Mouse (Mus musculus) hindbrain, embryonic 15.5 days (tissue): ENCODE measurements around the gene Dync1li1. TPM values are rescaled to one million over a fixed set of nuclear protein-coding genes. Genes with fewer than 3 reads are reported as not detected.

Experiments used
- ATAC-seq: fragments of 200-750 bp; cut with Nextera tagmentation; 2 replicates; pipeline ENCODE4 v1.8.0; 2017; ENCODE audit warnings: low read depth, moderate number of reproducible peaks, moderate TSS enrichment; ENCODE audit not compliant: low FRiP score
- H3K27ac ChIP-seq: fragments of 300-500 bp; sonication (generic); replicated peaks from 2 replicates; pipeline ENCODE4 v1.5.1; 2015; ENCODE audit warnings: mild to moderate bottlenecking, inconsistent platforms
- H3K27me3 ChIP-seq: fragments of 300-500 bp; sonication (generic); 2 replicates; pipeline ENCODE4 v1.6.1; 2015; ENCODE audit warnings: control low read depth, inconsistent platforms
- H3K36me3 ChIP-seq: fragments of 300-500 bp; sonication (generic); 2 replicates; pipeline ENCODE4 v1.6.1; 2015; ENCODE audit warnings: control low read depth, inconsistent platforms
- H3K4me1 ChIP-seq: fragments of 300-500 bp; sonication (generic); replicated peaks from 2 replicates; pipeline ENCODE4 v1.6.1; 2015; ENCODE audit warnings: control low read depth, inconsistent platforms
- H3K4me2 ChIP-seq: fragments of 300-500 bp; sonication (generic); 2 replicates; pipeline ENCODE4 v1.6.1; 2015; ENCODE audit warnings: moderate library complexity, mild to moderate bottlenecking, inconsistent platforms
- H3K4me3 ChIP-seq: fragments of 300-500 bp; sonication (generic); 2 replicates; pipeline ENCODE4 v1.5.1; 2015; ENCODE audit warnings: mild to moderate bottlenecking, inconsistent platforms
- H3K9ac ChIP-seq: fragments of 300-500 bp; sonication (generic); 2 replicates; pipeline ENCODE4 v1.6.1; 2015; ENCODE audit warnings: inconsistent platforms
- H3K9me3 ChIP-seq: fragments of 300-500 bp; sonication (generic); 2 replicates; pipeline ENCODE4 v1.6.1; 2016; ENCODE audit warnings: control low read depth, inconsistent platforms
- WGBS: fragments of 180-500 bp; shearing (Covaris S2); methylation state at CpG from one replicate; pipeline ENCODE4 v1.1.7; 2015; 5-methylcytosine and 5-hydroxymethylcytosine counted together
- polyA plus RNA-seq: library from polyadenylated mRNA; unstranded; fragments of >200 nt; fragmentation: Nextera tagmentation; extraction: Ambion mirVana; gene quantifications from 2 replicates; pipeline ENCODE4 v1.2.1, GENCODE M21; 2015

The Dync1li1 gene
- polyA plus RNA-seq, 1 experiment from 2014 or later: 139 TPM

DNA sequence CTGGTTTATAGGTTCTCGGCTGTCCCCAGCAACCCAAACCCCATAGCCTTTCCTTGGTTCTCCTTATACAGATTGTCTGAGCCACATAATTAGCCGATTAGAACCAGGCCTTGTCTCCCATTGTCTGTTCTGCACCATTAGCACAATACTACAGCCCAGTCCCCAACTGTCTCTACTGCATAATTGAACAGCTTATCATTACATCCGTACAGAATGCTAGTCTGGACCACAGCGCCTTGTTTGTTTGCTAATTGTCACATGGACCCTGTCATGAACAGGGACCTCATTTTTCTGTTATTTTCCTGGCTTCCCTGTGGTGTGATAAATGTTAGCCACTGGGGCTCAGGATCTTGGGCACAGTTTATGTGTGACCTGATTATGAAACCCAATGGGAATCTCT is 71.3 kb downstream of the Dync1li1 start:
- Histone ChIP-seq H3K4me2 (no peak overlapping the region), H3K9ac (no peak overlapping the region), H3K27me3 (peaks cover 1% of the 10 kb centered on the region; the same call in 1 of the 2 replicates), H3K4me1 (no peaks in the 10 kb centered on the region), H3K36me3 (no peaks in the 10 kb centered on the region), H3K4me3 (no peak overlapping the region), H3K27ac (no peak overlapping the region), H3K9me3 (no peaks in the 10 kb centered on the region)
- ATAC-seq: no peak
- 52% methylated on average over 4 of the region's 4 CpGs for WGBS

GRCm38 (mm10) chr9:114760353-114760752 is 71.8 kb downstream of the Dync1li1 start:
- Histone ChIP-seq H3K4me2 (no peak overlapping the region), H3K36me3 (no peaks in the 10 kb centered on the region), H3K27ac (no peak overlapping the region), H3K9ac (no peak overlapping the region), H3K4me1 (no peaks in the 10 kb centered on the region), H3K9me3 (no peaks in the 10 kb centered on the region), H3K27me3 (peaks cover 4% of the 10 kb centered on the region; the same call in 1 of the 2 replicates), H3K4me3 (no peak overlapping the region)
- ATAC-seq: no peak
- WGBS: 89% methylated on average over 5 of the region's 5 CpGs

DNA sequence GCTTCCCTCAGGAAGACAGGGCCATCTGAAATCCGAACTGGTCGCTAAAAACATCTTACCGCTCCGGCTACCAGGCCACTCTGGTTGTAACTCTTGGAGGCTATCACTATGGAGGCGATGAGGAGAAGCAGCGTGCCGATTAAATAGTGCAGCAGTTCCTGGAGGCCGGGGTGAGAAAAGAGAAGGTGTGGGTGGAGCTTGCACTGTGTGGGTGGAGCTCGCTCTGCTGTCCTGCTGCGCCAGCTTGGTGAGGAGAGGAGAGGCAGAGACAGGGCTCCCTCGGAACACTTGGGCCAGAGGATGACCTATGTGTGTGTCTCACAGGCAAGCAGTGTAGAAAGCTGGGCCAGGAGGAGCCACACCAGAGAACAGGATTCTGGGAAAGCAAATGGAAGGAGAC is 73.3 kb downstream of the Dync1li1 start:
- peaks cover 4% of the 10 kb centered on the region; the same call in 1 of the 2 replicates for H3K27me3 ChIP-seq
- no peak for ATAC-seq
- H3K27ac ChIP-seq: no peak overlapping the region
- no peak overlapping the region for H3K4me3 ChIP-seq
- no peaks in the 10 kb centered on the region for H3K36me3 ChIP-seq
- H3K4me2 ChIP-seq: no peak overlapping the region
- H3K9ac ChIP-seq: no peak overlapping the region
- 77% methylated on average over 11 of the region's 11 CpGs for WGBS
- peaks cover 3% of the 10 kb centered on the region; the same call in 1 of the 2 replicates for H3K4me1 ChIP-seq
- no peaks in the 10 kb centered on the region for H3K9me3 ChIP-seq

DNA sequence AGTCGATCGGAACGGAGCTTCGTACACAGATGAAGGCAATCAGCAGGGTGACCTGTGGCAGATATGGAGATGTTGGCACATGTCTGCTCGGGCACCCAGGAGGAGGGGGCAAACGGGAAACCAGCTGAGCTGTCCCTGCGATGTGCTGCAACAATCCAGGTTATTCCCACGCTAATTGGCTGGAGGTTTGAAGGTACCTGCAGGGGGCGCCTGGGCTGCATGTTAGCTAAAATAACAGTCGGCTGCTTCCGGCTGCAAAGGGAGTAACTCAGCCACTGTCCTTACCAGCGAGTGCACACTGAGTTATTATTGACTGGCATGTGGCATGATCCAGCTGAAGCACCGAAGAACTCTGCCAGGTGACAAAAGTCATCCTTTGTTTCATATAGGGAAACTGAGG is 74.8 kb downstream of the Dync1li1 start:
- WGBS: 59% methylated on average over 13 of the region's 13 CpGs
- H3K36me3 ChIP-seq: no peaks in the 10 kb centered on the region

GRCm38 (mm10) chr9:114767030-114767429 is 78.4 kb downstream of the Dync1li1 start:
- Histone ChIP-seq H3K4me2 (no peak overlapping the region), H3K36me3 (no peaks in the 10 kb centered on the region), H3K27me3 (peaks cover 4% of the 10 kb centered on the region; the same call in 1 of the 2 replicates), H3K9ac (no peak overlapping the region), H3K4me3 (no peak overlapping the region), H3K9me3 (no peaks in the 10 kb centered on the region), H3K4me1 (peaks cover 16% of the 10 kb centered on the region; the same call in 1 of the 2 replicates), H3K27ac (peak overlapping the region; percentile 39; the same call in 1 of the 2 replicates)
- ATAC-seq: peak; percentile 87
- 28% methylated on average over 13 of the region's 13 CpGs for WGBS

More for the DNA sequence above, 74.8 kb downstream of the Dync1li1 start:
- peaks cover 4% of the 10 kb centered on the region; the same call in 1 of the 2 replicates for H3K27me3 ChIP-seq
- H3K9ac ChIP-seq: no peak overlapping the region
- H3K4me1 ChIP-seq: peaks cover 16% of the 10 kb centered on the region; the same call in 1 of the 2 replicates
- H3K9me3 ChIP-seq: no peaks in the 10 kb centered on the region
- no peak overlapping the region for H3K27ac ChIP-seq
- ATAC-seq: no peak
- no peak overlapping the region for H3K4me3 ChIP-seq
- H3K4me2 ChIP-seq: no peak overlapping the region

GRCm38 (mm10) chr9:114767507-114767906 is 78.9 kb downstream of the Dync1li1 start:
- no peaks in the 10 kb centered on the region for H3K36me3 ChIP-seq
- H3K9me3 ChIP-seq: no peaks in the 10 kb centered on the region
- no peak overlapping the region for H3K9ac ChIP-seq
- H3K4me2 ChIP-seq: no peak overlapping the region
- H3K4me3 ChIP-seq: no peak overlapping the region
- no peak for ATAC-seq
- WGBS: 77% methylated on average over 2 of the region's 2 CpGs
- H3K27ac ChIP-seq: no peak overlapping the region
- H3K4me1 ChIP-seq: peaks cover 16% of the 10 kb centered on the region; the same call in 1 of the 2 replicates
- H3K27me3 ChIP-seq: peaks cover 4% of the 10 kb centered on the region; the same call in 1 of the 2 replicates

- Histone ChIP-seq H3K36me3 (no peaks in the 10 kb centered on the region), H3K4me2 (no peak overlapping the region), H3K9ac (no peak overlapping the region), H3K27ac (no peak overlapping the region), H3K4me3 (no peak overlapping the region), H3K9me3 (no peaks in the 10 kb centered on the region), H3K27me3 (peaks cover 4% of the 10 kb centered on the region; the same call in 1 of the 2 replicates), H3K4me1 (peaks cover 16% of the 10 kb centered on the region; the same call in 1 of the 2 replicates)
- ATAC-seq: no peak
- 57% methylated on average over 10 of the region's 10 CpGs for WGBS
Observed at GRCm38 (mm10) chr9:114768066-114768465, 79.5 kb downstream of the Dync1li1 start.

DNA sequence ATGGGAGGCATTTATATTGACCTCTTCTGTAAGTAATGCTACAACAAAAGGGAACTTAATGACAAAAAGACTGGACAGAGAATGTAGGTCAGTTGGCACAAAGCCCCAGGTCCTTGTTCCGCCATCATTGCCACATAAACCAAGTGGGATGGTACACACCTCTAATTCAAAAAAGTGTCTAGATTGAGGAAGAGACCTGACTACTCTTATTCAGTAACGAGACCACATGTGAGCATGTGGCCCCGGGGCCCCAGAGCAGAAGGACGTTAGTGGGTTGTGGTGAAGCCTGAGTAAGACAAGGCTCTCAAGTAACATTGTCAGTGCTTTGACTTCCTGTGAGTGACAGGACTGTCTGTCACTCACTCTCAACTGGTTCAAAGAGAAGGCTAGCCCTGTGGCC is 81.6 kb downstream of the Dync1li1 start:
- Histone ChIP-seq H3K27me3 (no peaks in the 10 kb centered on the region), H3K36me3 (no peaks in the 10 kb centered on the region), H3K4me3 (no peak overlapping the region), H3K4me1 (peaks cover 16% of the 10 kb centered on the region; the same call in 1 of the 2 replicates), H3K4me2 (no peak overlapping the region), H3K27ac (no peak overlapping the region), H3K9me3 (no peaks in the 10 kb centered on the region), H3K9ac (no peak overlapping the region)
- WGBS: 92% methylated on average over 4 of the region's 4 CpGs
- ATAC-seq: no peak

- no peak overlapping the region for H3K4me2 ChIP-seq
- no peak overlapping the region for H3K4me3 ChIP-seq
- no peaks in the 10 kb centered on the region for H3K9me3 ChIP-seq
- H3K36me3 ChIP-seq: no peaks in the 10 kb centered on the region
- no peaks in the 10 kb centered on the region for H3K27me3 ChIP-seq
- no peak for ATAC-seq
- WGBS: 84% methylated on average over 7 of the region's 7 CpGs
- H3K9ac ChIP-seq: no peak overlapping the region
- H3K4me1 ChIP-seq: peaks cover 16% of the 10 kb centered on the region; the same call in 1 of the 2 replicates
- H3K27ac ChIP-seq: no peak overlapping the region
Observed at GRCm38 (mm10) chr9:114771565-114771964, 83.0 kb downstream of the Dync1li1 start.

Other genes starting within 250 kb of the Dync1li1 start
- not detected in 2 replicates for gene Ccr4, start 183.9 kb upstream of the Dync1li1 start, polyA plus RNA-seq
- not detected in 2 replicates for gene C130032M10Rik, start 173.1 kb upstream of the Dync1li1 start, polyA plus RNA-seq
- 0.26 and 0.32 TPM in 2 replicates for gene Trim71, start 124.4 kb upstream of the Dync1li1 start, polyA plus RNA-seq
- gene Cnot10, start 48.6 kb upstream of the Dync1li1 start, polyA plus RNA-seq: 50.2 and 53.2 TPM in 2 replicates
- gene Cmtm6, start 42.3 kb downstream of the Dync1li1 start, polyA plus RNA-seq: 18.0 and 20.9 TPM in 2 replicates
- 11.5 and 16.8 TPM in 2 replicates for gene Cmtm7, start 93.1 kb downstream of the Dync1li1 start, polyA plus RNA-seq
- gene Cmtm8, start 155.4 kb downstream of the Dync1li1 start, polyA plus RNA-seq: 7.5 and 8.6 TPM in 2 replicates
- gene Gpd1l, start 245.2 kb downstream of the Dync1li1 start, polyA plus RNA-seq: 35.2 and 38.5 TPM in 2 replicates